Mouse (Mus musculus): ENCODE results near the gene Cyp2c40.
"Not testable (repeated sequence)": the region's sequence is repeated elsewhere in the genome, so short reads cannot be mapped to it uniquely, and the experiment has no call there.

DNA sequence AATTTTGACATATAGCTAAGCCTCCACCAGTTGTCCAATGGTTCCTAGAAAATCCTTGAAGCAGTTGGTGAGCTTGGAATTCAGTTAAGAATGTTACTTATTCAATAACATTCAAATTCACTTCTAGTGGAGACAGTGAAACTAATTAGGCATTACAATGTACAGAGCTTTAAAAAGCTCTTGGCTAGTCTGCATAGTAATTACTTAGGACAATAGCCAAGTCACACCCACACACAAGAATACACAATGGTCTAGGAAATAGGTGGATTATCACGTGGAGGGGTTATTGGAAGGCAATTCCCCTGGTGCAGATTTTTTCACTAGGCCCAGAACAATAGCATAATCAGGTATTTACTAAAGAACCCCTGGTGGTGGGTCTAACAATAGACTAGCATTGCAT, 68.3 kb downstream of the Cyp2c40 start:
- not testable (repeated sequence) for TF ChIP-seq CTCF (IDR thresholded peaks at IDR 0.05; ENCODE audit: extremely low read depth, insufficient read depth, insufficient read length, insufficient replicate concordance); POLR2A (IDR thresholded peaks at IDR 0.05; ENCODE audit: low read depth, low read length)

Data from spleen, adult 2 months (tissue).